Mouse (Mus musculus) lung, adult 18-20 months (tissue): ENCODE measurements around the gene Arhgap21.
A peak's percentile ranks its signal among the peaks of the same experiment; 100 is the strongest.

Experiments
- DNase-seq, 2 experiments: peaks; one replicate each; pipeline ENCODE4 v3.0.0; 2022; ENCODE audit warnings: mixed read lengths in 2 of 2

Arhgap21 gene

GRCm38 (mm10) chr2:20968441-20969200 is at the start of gene Arhgap21:
Gene Arhgap21, minus strand, starts transcription at chr2:20968881.
- DNase-seq = peak; percentile 84 to 86

GRCm38 (mm10) chr2:21016589-21016988 is 47.9 kb upstream of the Arhgap21 start:
- no peak for DNase-seq

- no peak for DNase-seq
Measured at GRCm38 (mm10) chr2:21010806-21011397, 42.2 kb upstream of the Arhgap21 start.

GRCm38 (mm10) chr2:21010219-21010618 is 41.5 kb upstream of the Arhgap21 start:
- DNase-seq = no peak

GRCm38 (mm10) chr2:21009258-21010140 is 40.8 kb upstream of the Arhgap21 start:
- DNase-seq = no peak

GRCm38 (mm10) chr2:21002538-21002937 is 33.9 kb upstream of the Arhgap21 start:
- DNase-seq = no peak

GRCm38 (mm10) chr2:21001156-21001555 is 32.5 kb upstream of the Arhgap21 start:
- no peak for DNase-seq

GRCm38 (mm10) chr2:20995547-20995946 is 26.9 kb upstream of the Arhgap21 start:
- DNase-seq = peak in 1 of 2 experiments; percentile 32

- no peak for DNase-seq
Measured at GRCm38 (mm10) chr2:20991508-20991907, 22.8 kb upstream of the Arhgap21 start.

GRCm38 (mm10) chr2:20990907-20991306 is 22.2 kb upstream of the Arhgap21 start:
- DNase-seq = no peak

GRCm38 (mm10) chr2:20990056-20990455 is 21.4 kb upstream of the Arhgap21 start:
- DNase-seq = no peak

GRCm38 (mm10) chr2:20987822-20988221 is 19.1 kb upstream of the Arhgap21 start:
- peak in 1 of 2 experiments; percentile 21 for DNase-seq

GRCm38 (mm10) chr2:20978726-20979125 is 10.0 kb upstream of the Arhgap21 start:
- DNase-seq = no peak

- DNase-seq = no peak
Measured at GRCm38 (mm10) chr2:20977051-20977450, 8.4 kb upstream of the Arhgap21 start.

GRCm38 (mm10) chr2:20973513-20973912 is 4.8 kb upstream of the Arhgap21 start:
- peak in 1 of 2 experiments; percentile 25 for DNase-seq

GRCm38 (mm10) chr2:20972180-20972579 is 3.5 kb upstream of the Arhgap21 start:
- DNase-seq = no peak

GRCm38 (mm10) chr2:20971628-20972027 is 2.9 kb upstream of the Arhgap21 start:
- DNase-seq = no peak

GRCm38 (mm10) chr2:20969201-20970200 is 820 bp upstream of the Arhgap21 start:
- DNase-seq = peak; percentile 97

GRCm38 (mm10) chr2:20967646-20968351 is 882 bp downstream of the Arhgap21 start:
- peak; percentile 26 to 39 for DNase-seq

GRCm38 (mm10) chr2:20967101-20967645 is 1.5 kb downstream of the Arhgap21 start:
- DNase-seq = peak; percentile 35 to 45
